Mouse (Mus musculus): Measurements from ENCODE around the gene Uggt1.
A peak's percentile ranks its signal among the peaks of the same experiment; 100 is the strongest.

Gene Uggt1

GRCm38 (mm10) chr1:36244058-36244827 lies at the start of gene Uggt1:
Gene Uggt1 (minus strand): TSS chr1:36244720.
- peak; percentile 93 for DNase-seq (ENCODE audit: low spot score)

- no peak for DNase-seq (ENCODE audit: low spot score)
Measured at GRCm38 (mm10) chr1:36293470-36293869, 49.0 kb upstream of the Uggt1 start.

GRCm38 (mm10) chr1:36281849-36282248 lies 37.3 kb upstream of the Uggt1 start:
- no peak for DNase-seq (ENCODE audit: low spot score)

GRCm38 (mm10) chr1:36280938-36281337 lies 36.4 kb upstream of the Uggt1 start:
- no peak for DNase-seq (ENCODE audit: low spot score)

- peak; percentile 75 for DNase-seq (ENCODE audit: low spot score)
Measured at GRCm38 (mm10) chr1:36279202-36279601, 34.7 kb upstream of the Uggt1 start.

GRCm38 (mm10) chr1:36277267-36278060 lies 32.9 kb upstream of the Uggt1 start:
- peak; percentile 82 for DNase-seq (ENCODE audit: low spot score)

- DNase-seq (ENCODE audit: low spot score), result no peak
Measured at GRCm38 (mm10) chr1:36275635-36276389, 31.3 kb upstream of the Uggt1 start.

GRCm38 (mm10) chr1:36274455-36274854 lies 29.9 kb upstream of the Uggt1 start, which contains the start of gene Neurl3:
Gene Neurl3 (minus strand): TSS chr1:36274679.
- no peak for DNase-seq (ENCODE audit: low spot score)

- no peak for DNase-seq (ENCODE audit: low spot score)
Measured at GRCm38 (mm10) chr1:36273288-36273687, 28.8 kb upstream of the Uggt1 start.

GRCm38 (mm10) chr1:36272546-36272945 lies 28.0 kb upstream of the Uggt1 start:
- no peak for DNase-seq (ENCODE audit: low spot score)

GRCm38 (mm10) chr1:36271516-36272230 lies 27.2 kb upstream of the Uggt1 start:
- no peak for DNase-seq (ENCODE audit: low spot score)

- no peak for DNase-seq (ENCODE audit: low spot score)
Measured at GRCm38 (mm10) chr1:36270666-36271065, 26.1 kb upstream of the Uggt1 start.

- DNase-seq (ENCODE audit: low spot score), result no peak
Measured at GRCm38 (mm10) chr1:36269121-36269795, 24.7 kb upstream of the Uggt1 start.

GRCm38 (mm10) chr1:36267595-36267994 lies 23.1 kb upstream of the Uggt1 start:
- no peak for DNase-seq (ENCODE audit: low spot score)

GRCm38 (mm10) chr1:36266293-36266692 lies 21.8 kb upstream of the Uggt1 start:
- DNase-seq (ENCODE audit: low spot score), result no peak

- DNase-seq (ENCODE audit: low spot score), result peak; percentile 58
Measured at GRCm38 (mm10) chr1:36263833-36264488, 19.4 kb upstream of the Uggt1 start.

GRCm38 (mm10) chr1:36261708-36262504 lies 17.4 kb upstream of the Uggt1 start:
- peak; percentile 44 for DNase-seq (ENCODE audit: low spot score)

GRCm38 (mm10) chr1:36260418-36260817 lies 15.9 kb upstream of the Uggt1 start:
- no peak for DNase-seq (ENCODE audit: low spot score)

- DNase-seq (ENCODE audit: low spot score), result no peak
Measured at GRCm38 (mm10) chr1:36259281-36259680, 14.8 kb upstream of the Uggt1 start.

GRCm38 (mm10) chr1:36258631-36259030 lies 14.1 kb upstream of the Uggt1 start:
- DNase-seq (ENCODE audit: low spot score), result no peak

All from layer of hippocampus, adult 11-12 months (tissue).